Mouse (Mus musculus) CH12.LX (cell line): ENCODE measurements around the gene Gm45213. TPM values are rescaled to one million over a fixed set of nuclear protein-coding genes. Genes with fewer than 3 reads are reported as not detected.
A peak's percentile ranks its signal among the peaks of the same experiment; 100 is the strongest.

Experiments
- DNase-seq: peaks from one replicate; pipeline ENCODE4 v3.0.0-alpha.2; 2013; ENCODE audit errors: extremely low read depth
- H3K27ac ChIP-seq: 2 replicates; pipeline ENCODE4 v1.5.1; 2012; ENCODE audit warnings: low read depth, mild to moderate bottlenecking, control low read depth, moderate library complexity; ENCODE audit not compliant: insufficient read depth
- H3K27me3 ChIP-seq: replicated peaks from 2 replicates; pipeline ENCODE3; 2012; ENCODE audit warnings: inconsistent platforms
- H3K36me3 ChIP-seq, 2 experiments: replicated peaks in 1 of 2; 2 replicates each; pipeline versions ENCODE3 to v1.6.1; 2012; ENCODE audit warnings: inconsistent platforms in 1 of 2, low read length in 1 of 2, mild to moderate bottlenecking in 1 of 2, mixed read lengths in 1 of 2, moderate library complexity in 1 of 2; ENCODE audit not compliant: control insufficient read depth in 1 of 2, insufficient read depth in 1 of 2
- H3K4me1 ChIP-seq, 2 experiments: 2 replicates each; pipeline ENCODE4 v1.6.1; 2012; ENCODE audit warnings: inconsistent platforms in 1 of 2, moderate library complexity in 1 of 2; ENCODE audit not compliant: insufficient read depth in 2 of 2, control insufficient read depth in 1 of 2
- H3K4me2 ChIP-seq: 2 replicates; pipeline ENCODE4 v1.6.1; 2012; ENCODE audit warnings: low read depth, mild to moderate bottlenecking, control low read depth; ENCODE audit not compliant: poor library complexity, insufficient read depth, severe bottlenecking
- H3K4me3 ChIP-seq, 3 experiments: fragments of 150-350 bp in 1 of 3; sonication (generic) in 1 of 3; replicated peaks in 1 of 3; 2 replicates each; pipeline versions ENCODE3 to v1.5.1; 2011 to 2012; ENCODE audit warnings: low read depth in 2 of 3, low read length in 2 of 3, mild to moderate bottlenecking in 2 of 3, moderate library complexity in 2 of 3, control low read depth in 1 of 3, improper control_type of control experiment in 1 of 3, inconsistent platforms in 1 of 3, mixed read lengths in 1 of 3; ENCODE audit not compliant: poor library complexity in 1 of 3
- H3K79me2 ChIP-seq: replicated peaks from 2 replicates; pipeline ENCODE4 v1.6.1; 2012; ENCODE audit warnings: mild to moderate bottlenecking, moderate library complexity; ENCODE audit not compliant: control insufficient read depth, poor library complexity, insufficient read depth, severe bottlenecking; ENCODE audit errors: extremely low read depth
- H3K9ac ChIP-seq: 2 replicates; pipeline ENCODE4 v1.6.1; 2012; ENCODE audit warnings: low read depth, mild to moderate bottlenecking, control low read depth, moderate library complexity; ENCODE audit not compliant: insufficient read depth
- H3K9me3 ChIP-seq: replicated peaks from 2 replicates; pipeline ENCODE3; 2012; ENCODE audit warnings: low read length, inconsistent platforms, mixed read lengths
- CHD1 ChIP-seq: IDR thresholded peaks from 2 replicates; pipeline ENCODE4 v1.6.1; 2012; ENCODE audit warnings: low read depth, low read length, improper control_type of control experiment, inconsistent platforms
- CHD2 ChIP-seq: IDR thresholded peaks from 2 replicates; pipeline ENCODE4 v1.6.1; 2011; ENCODE audit warnings: low read length, improper control_type of control experiment
- CTCF ChIP-seq, 2 experiments: IDR thresholded peaks in 1 of 2; conservative IDR thresholded peaks in 1 of 2; 2 replicates each; pipeline ENCODE4 v1.5.1; 2011 to 2012; ENCODE audit warnings: low read depth in 2 of 2, low read length in 2 of 2, improper control_type of control experiment in 1 of 2, inconsistent platforms in 1 of 2, mild to moderate bottlenecking in 1 of 2, moderate library complexity in 1 of 2
- ELF1 ChIP-seq: IDR thresholded peaks from 2 replicates; pipeline ENCODE4 v1.6.1; 2014; ENCODE audit warnings: low read depth, mild to moderate bottlenecking, inconsistent platforms, low read length, improper control_type of control experiment
- EP300 ChIP-seq: IDR thresholded peaks from 2 replicates; pipeline ENCODE4 v1.6.1; 2011; ENCODE audit warnings: low read length, improper control_type of control experiment
- GABPA ChIP-seq: IDR thresholded peaks from 2 replicates; pipeline ENCODE4 v1.6.1; 2012; ENCODE audit warnings: low read depth, low read length, improper control_type of control experiment, inconsistent platforms; ENCODE audit not compliant: insufficient replicate concordance
- HCFC1 ChIP-seq: IDR thresholded peaks from 2 replicates; pipeline ENCODE4 v1.6.1; 2012; ENCODE audit warnings: low read depth, mild to moderate bottlenecking, inconsistent platforms, low read length, improper control_type of control experiment
- JUN ChIP-seq: IDR thresholded peaks from 2 replicates; pipeline ENCODE4 v1.6.1; 2011; ENCODE audit warnings: low read depth, mild to moderate bottlenecking, low read length, improper control_type of control experiment, moderate library complexity; ENCODE audit not compliant: insufficient read depth
- JUND ChIP-seq: conservative IDR thresholded peaks from 2 replicates; pipeline ENCODE4 v1.6.1; 2011; ENCODE audit warnings: low read depth, low read length, improper control_type of control experiment
- KAT2A ChIP-seq: IDR thresholded peaks from 2 replicates; pipeline ENCODE4 v1.6.1; 2012; ENCODE audit warnings: low read length, improper control_type of control experiment, inconsistent platforms; ENCODE audit not compliant: insufficient replicate concordance
- MAFK ChIP-seq: IDR thresholded peaks from 2 replicates; pipeline ENCODE4 v1.6.1; 2011; ENCODE audit warnings: low read length, improper control_type of control experiment; ENCODE audit not compliant: insufficient replicate concordance
- MEF2A ChIP-seq: IDR thresholded peaks from 2 replicates; pipeline ENCODE4 v1.6.1; 2014; ENCODE audit warnings: low read depth, mild to moderate bottlenecking, inconsistent platforms, low read length, improper control_type of control experiment, borderline replicate concordance
- MXI1 ChIP-seq: IDR thresholded peaks from 2 replicates; pipeline ENCODE4 v1.6.1; 2011; ENCODE audit warnings: mild to moderate bottlenecking, low read depth, low read length, improper control_type of control experiment
- PAX5 ChIP-seq: IDR thresholded peaks from 2 replicates; pipeline ENCODE4 v1.6.1; 2012; ENCODE audit warnings: low read length, inconsistent platforms, mixed read lengths
- POLR2A ChIP-seq: IDR thresholded peaks from 2 replicates; pipeline ENCODE4 v1.6.1; 2011; ENCODE audit warnings: low read depth, mild to moderate bottlenecking, improper control_type of control experiment, low read length
- RCOR1 ChIP-seq: conservative IDR thresholded peaks from 2 replicates; pipeline ENCODE4 v1.6.1; 2012; ENCODE audit warnings: low read depth, mild to moderate bottlenecking, inconsistent platforms, low read length, improper control_type of control experiment
- SMC3 ChIP-seq: IDR thresholded peaks from 2 replicates; pipeline ENCODE4 v1.6.1; 2011; ENCODE audit warnings: low read depth, low read length, improper control_type of control experiment
- TBP ChIP-seq: conservative IDR thresholded peaks from 2 replicates; pipeline ENCODE4 v1.6.1; 2011; ENCODE audit warnings: low read depth, low read length, improper control_type of control experiment
- UBTF ChIP-seq: IDR thresholded peaks from 2 replicates; pipeline ENCODE4 v1.6.1; 2012; ENCODE audit warnings: low read depth, mild to moderate bottlenecking, inconsistent platforms, low read length, improper control_type of control experiment, moderate library complexity
- USF1 ChIP-seq: IDR thresholded peaks from 2 replicates; pipeline ENCODE4 v1.6.1; 2014; ENCODE audit warnings: low read depth, mild to moderate bottlenecking, inconsistent platforms, low read length, improper control_type of control experiment
- ZKSCAN1 ChIP-seq: IDR thresholded peaks from 2 replicates; pipeline ENCODE4 v1.6.1; 2012; ENCODE audit warnings: low read depth, inconsistent platforms, low read length, improper control_type of control experiment, borderline replicate concordance
- ZMIZ1 ChIP-seq: IDR thresholded peaks from 2 replicates; pipeline ENCODE4 v1.6.1; 2012; ENCODE audit warnings: low read depth, mild to moderate bottlenecking, inconsistent platforms, low read length, improper control_type of control experiment
- dilution Hi-C: fragments of 300-500 bp; cut with MboI; formaldehyde crosslinking; loops from 2 replicates; pipeline ENCODE4 v1.14.3; 2020; ENCODE audit warnings: low sequenced_read_pairs; ENCODE audit not compliant: extremely low pct_unique_long_range_greater_than_20kb, extremely low pct_ligation_motif_present
- in situ Hi-C: fragments of 300-500 bp; cut with MboI; formaldehyde crosslinking; loops from 3 replicates; pipeline ENCODE4 v1.14.3; 2019; ENCODE audit warnings: low sequenced_read_pairs, low pct_ligation_motif_present, low pct_unique_long_range_greater_than_20kb, mixed read lengths
- polyA plus RNA-seq: library from polyadenylated mRNA; unstranded; fragments of >175 nt; gene quantifications from 2 replicates; pipeline ENCODE4 v1.2.1, GENCODE M21; 2012; ENCODE audit warnings: low read depth; ENCODE audit not compliant: insufficient read length
- total RNA-seq, 2 experiments: library from RNA; depleted of rRNA; stranded (reverse); fragments of 300-350 nt in 1 of 2; fragments of >200 nt in 1 of 2; gene quantifications; 2 replicates each; pipeline ENCODE4 v1.2.3; 2012 to 2014

The Gm45213 gene
- total and polyA plus RNA-seq, 3 experiments: not detected

GRCm38 (mm10) chr7:66087652-66088051, 44.2 kb downstream of the Gm45213 start:
- no peak overlapping the region for H3K27ac ChIP-seq
- peaks cover 79 to 97% of the 10 kb centered on the region in 2 experiments for H3K36me3 ChIP-seq
- in situ Hi-C loops (loop anchor here (25.0 kb wide), 1 partner anchor 575 kb away; no protein-coding TSS in a partner anchor), dilution Hi-C loops (no loop called here)
- TF ChIP-seq GABPA: no peak
- TF ChIP-seq JUN: no peak
- TF ChIP-seq PAX5: no peak
- no peak for TF ChIP-seq ELF1
- no peak for TF ChIP-seq MXI1
- TF ChIP-seq SMC3: no peak
- no peak for TF ChIP-seq TBP
- no peak for TF ChIP-seq MEF2A
- no peak for TF ChIP-seq POLR2A
- TF ChIP-seq CHD2: no peak
- no peak for TF ChIP-seq KAT2A
- H3K9ac ChIP-seq: no peak overlapping the region
- peaks cover 13% of the 10 kb centered on the region for H3K79me2 ChIP-seq
- no peak overlapping the region for H3K4me3 ChIP-seq
- no peak for DNase-seq
- H3K4me1 ChIP-seq: peaks cover 0 to 13% of the 10 kb centered on the region in 2 experiments; a peak in 1 of 4 replicates
- no peak overlapping the region for H3K4me2 ChIP-seq
- H3K9me3 ChIP-seq: no peaks in the 10 kb centered on the region
- no peaks in the 10 kb centered on the region for H3K27me3 ChIP-seq

- no peaks in the 10 kb centered on the region for H3K9me3 ChIP-seq
- TF ChIP-seq JUN (no peak), USF1 (no peak), KAT2A (no peak), EP300 (peak; percentile 55; the same call in 1 of the 2 replicates)
- TF ChIP-seq, all 38 proteins: peak for 1
- peaks cover 0 to 13% of the 10 kb centered on the region in 2 experiments; a peak in 1 of 4 replicates for H3K4me1 ChIP-seq
- no peak overlapping the region for H3K9ac ChIP-seq
- H3K4me2 ChIP-seq: no peak overlapping the region
- DNase-seq: no peak
- dilution Hi-C loops: no loop called here
- in situ Hi-C loops: loop anchor here (25.0 kb wide), 1 partner anchor 574 kb away; no protein-coding TSS in a partner anchor
- no peak overlapping the region for H3K27ac ChIP-seq
- H3K79me2 ChIP-seq: peaks cover 13% of the 10 kb centered on the region
- no peak overlapping the region for H3K4me3 ChIP-seq
- H3K36me3 ChIP-seq: peaks cover 77 to 98% of the 10 kb centered on the region in 2 experiments
- no peaks in the 10 kb centered on the region for H3K27me3 ChIP-seq
These were observed 44.7 kb downstream of the Gm45213 start for GRCm38 (mm10) chr7:66088077-66088476.

- Histone ChIP-seq H3K27ac (no peak overlapping the region), H3K4me3 (no peak overlapping the region), H3K9me3 (no peaks in the 10 kb centered on the region), H3K9ac (no peak overlapping the region), H3K4me1 (peaks cover 0 to 6% of the 10 kb centered on the region in 2 experiments; a peak in 1 of 4 replicates), H3K79me2 (peaks cover 3% of the 10 kb centered on the region), H3K4me2 (no peak overlapping the region), H3K27me3 (no peaks in the 10 kb centered on the region), H3K36me3 (peaks cover 52 to 79% of the 10 kb centered on the region in 2 experiments)
- TF ChIP-seq UBTF: no peak
- TF ChIP-seq HCFC1: no peak
- no peak for TF ChIP-seq ZMIZ1
- TF ChIP-seq GABPA: no peak
- no peak for TF ChIP-seq CHD1
- no peak for TF ChIP-seq RCOR1
- no peak for TF ChIP-seq JUND
- no peak for TF ChIP-seq MAFK
- TF ChIP-seq CTCF (conservative IDR thresholded peaks at IDR 0.05 in 1 of 2, IDR thresholded peaks at IDR 0.05 in 1 of 2; ENCODE audit: low read depth in 2 of 2, low read length in 2 of 2): no peak
- no peak for TF ChIP-seq ZKSCAN1
- in situ Hi-C loops (loop anchor here (25.0 kb wide), 1 partner anchor 572 kb away; no protein-coding TSS in a partner anchor), dilution Hi-C loops (no loop called here)
- DNase-seq: no peak
These were observed 47.3 kb downstream of the Gm45213 start for GRCm38 (mm10) chr7:66090676-66091190.
